Mouse (Mus musculus) stomach, postnatal 0 days (tissue): ENCODE data around the gene Scml2. TPM values are rescaled to one million over a fixed set of nuclear protein-coding genes. Genes with fewer than 3 reads are reported as not detected.
"Not testable (repeated sequence)": the region's sequence is repeated elsewhere in the genome, so short reads cannot be mapped to it uniquely, and the experiment has no call there.

Source experiments
- ATAC-seq: fragments of 200-750 bp; cut with Nextera tagmentation; 2 replicates; pipeline ENCODE4 v1.8.0; 2017; ENCODE audit not compliant: low FRiP score, low TSS enrichment
- DNase-seq: peaks from one replicate; pipeline ENCODE4 v3.0.0-alpha.2; 2016; ENCODE audit warnings: low spot score
- H3K27ac ChIP-seq: fragments of 300-500 bp; sonication (generic); replicated peaks from 2 replicates; pipeline ENCODE4 v1.5.1; 2014; ENCODE audit warnings: mild to moderate bottlenecking, control low read depth
- H3K27me3 ChIP-seq: fragments of 300-500 bp; sonication (generic); 2 replicates; pipeline ENCODE4 v1.6.1; 2014; ENCODE audit warnings: low read length; ENCODE audit not compliant: control insufficient read depth, insufficient read depth
- H3K36me3 ChIP-seq: fragments of 300-500 bp; sonication (generic); 2 replicates; pipeline ENCODE4 v1.6.1; 2014; ENCODE audit warnings: low read length, mixed read lengths; ENCODE audit not compliant: control insufficient read depth, insufficient read depth
- H3K4me1 ChIP-seq: fragments of 300-500 bp; sonication (generic); replicated peaks from 2 replicates; pipeline ENCODE4 v1.6.1; 2014; ENCODE audit warnings: antibody characterized with exemption; ENCODE audit not compliant: control insufficient read depth, insufficient read depth
- H3K4me2 ChIP-seq: fragments of 300-500 bp; sonication (generic); replicated peaks from 2 replicates; pipeline ENCODE4 v1.6.1; 2014; ENCODE audit warnings: low read depth, mild to moderate bottlenecking, control low read depth, moderate library complexity
- H3K4me3 ChIP-seq: fragments of 300-500 bp; sonication (generic); 2 replicates; pipeline ENCODE4 v1.5.1; 2014; ENCODE audit warnings: low read depth, low read length, control low read depth
- H3K9ac ChIP-seq: fragments of 300-500 bp; sonication (generic); 2 replicates; pipeline ENCODE4 v1.6.1; 2014; ENCODE audit warnings: mild to moderate bottlenecking, low read length, control low read depth, mixed read lengths
- H3K9me3 ChIP-seq: fragments of 300-500 bp; sonication (generic); 2 replicates; pipeline ENCODE4 v1.6.1; 2016; ENCODE audit warnings: low read length; ENCODE audit not compliant: control insufficient read depth
- CTCF ChIP-seq: IDR thresholded peaks from 2 replicates; pipeline ENCODE4 v1.5.1; 2016; ENCODE audit warnings: antibody characterized with exemption, low read depth, mild to moderate bottlenecking, moderate library complexity
- EP300 ChIP-seq: optimal IDR thresholded peaks from 2 replicates; pipeline ENCODE3; 2016; ENCODE audit warnings: antibody characterized with exemption
- WGBS: fragments of 180-500 bp; shearing (Covaris S2); extraction: QIAGEN DNeasy Blood & Tissue Kit; methylation state at CpG from one replicate; pipeline ENCODE4 v1.1.7; 2014; 5-methylcytosine and 5-hydroxymethylcytosine counted together
- polyA plus RNA-seq: library from polyadenylated mRNA; unstranded; fragments of >200 nt; fragmentation: Nextera tagmentation; extraction: Ambion mirVana; gene quantifications from 2 replicates; pipeline ENCODE4 v1.2.1, GENCODE M21; 2015

Gene Scml2
- 0.88 and 1.1 TPM in 2 replicates for polyA plus RNA-seq

DNA sequence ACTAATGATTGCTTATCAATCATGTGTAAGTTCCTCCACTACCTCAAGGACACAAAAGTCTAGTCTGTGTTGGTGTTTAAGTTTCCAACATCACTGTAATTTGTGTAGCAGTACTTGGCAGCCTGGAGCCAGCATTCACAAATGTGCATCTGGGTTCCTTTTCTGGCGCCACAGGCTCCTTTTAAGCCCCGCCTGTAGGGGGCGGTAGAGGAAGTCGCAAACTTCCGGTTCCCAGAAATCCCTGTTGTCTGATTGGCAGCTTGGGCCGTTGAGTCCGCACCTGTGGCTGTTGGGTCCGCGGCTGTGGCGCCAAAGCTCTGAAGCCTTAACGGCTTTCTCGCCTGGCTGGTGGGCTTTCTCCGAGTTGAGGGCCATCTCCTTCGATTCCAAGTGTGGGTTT is at the start of gene Scml2:
Gene Scml2 (plus strand): TSS at position 301 of the 400 bp plus-strand sequence.
- ATAC-seq, H3K4me2 ChIP-seq, H3K9me3 ChIP-seq, H3K36me3 ChIP-seq, H3K4me1 ChIP-seq, DNase-seq, H3K9ac ChIP-seq, H3K4me3 ChIP-seq, H3K27me3 ChIP-seq, H3K27ac ChIP-seq: not testable (repeated sequence)
- WGBS, result 87% methylated on average over 5 of the region's 14 CpGs

DNA sequence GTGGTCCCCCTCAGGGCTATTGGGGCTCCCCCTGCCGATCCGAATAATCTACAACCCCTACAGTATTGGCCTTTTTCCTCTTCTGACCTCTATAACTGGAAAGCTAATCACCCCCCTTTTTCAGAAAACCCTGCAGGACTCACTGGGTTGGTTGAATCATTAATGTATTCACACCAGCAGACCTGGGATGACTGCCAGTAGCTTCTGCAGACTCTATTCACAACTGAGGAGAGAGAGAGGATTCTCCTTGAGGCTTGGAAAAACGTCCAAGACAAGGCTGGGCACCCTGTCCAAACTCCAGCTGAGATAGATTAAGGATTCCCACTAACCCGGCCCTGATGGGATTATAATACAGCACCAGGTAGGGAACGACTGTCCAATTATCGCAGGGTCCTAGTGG is 41.4 kb upstream of the Scml2 start:
- not testable (repeated sequence) for H3K9me3 ChIP-seq, H3K4me2 ChIP-seq, H3K4me3 ChIP-seq, ATAC-seq, H3K36me3 ChIP-seq, DNase-seq, H3K27ac ChIP-seq, H3K4me1 ChIP-seq, H3K27me3 ChIP-seq, H3K9ac ChIP-seq
- 78% methylated on average over 6 of the region's 6 CpGs for WGBS

DNA sequence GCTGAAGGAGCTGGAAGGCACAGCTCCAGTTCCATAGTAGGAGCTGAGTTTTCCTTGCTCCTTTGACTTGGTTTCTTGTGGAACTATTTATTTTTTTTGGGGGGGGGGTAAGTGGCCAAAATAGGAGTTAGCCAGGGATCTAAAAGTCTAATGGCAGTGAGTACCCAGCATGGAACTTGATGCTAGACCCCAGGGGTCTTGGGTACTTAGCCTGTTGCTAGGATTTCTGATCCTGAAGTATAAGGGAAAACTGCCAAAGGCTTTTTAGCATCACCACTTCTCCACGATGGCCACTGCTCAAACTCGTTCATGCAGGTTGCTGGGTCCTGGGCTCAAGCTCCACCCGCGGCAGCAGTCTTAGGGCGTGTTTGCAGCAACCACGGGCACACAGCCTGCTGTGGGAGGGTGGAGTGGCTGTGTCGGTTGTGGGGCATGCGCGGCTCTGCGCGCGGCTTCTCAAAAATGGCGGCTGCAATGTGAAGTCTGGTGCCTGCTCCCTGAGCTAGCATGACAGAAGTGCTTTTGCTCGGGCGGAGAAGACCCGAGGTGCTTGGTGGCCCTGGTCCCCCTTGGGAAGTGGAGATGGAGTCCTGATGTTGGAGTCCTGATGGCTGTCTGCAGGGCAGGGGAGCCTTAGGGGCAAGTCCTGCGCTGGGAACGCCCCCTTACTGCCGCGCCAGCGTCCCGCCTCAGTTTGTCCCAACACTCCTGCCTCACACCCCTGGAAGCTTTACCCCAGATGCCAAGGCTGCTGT is 45.5 kb downstream of the Scml2 start:
- Histone ChIP-seq H3K36me3 (no peaks in the 10 kb centered on the region), H3K9ac (peak overlapping the region; percentile 52), H3K4me1 (no peaks in the 10 kb centered on the region), H3K4me3 (peak overlapping the region; percentile 51), H3K27me3 (no peaks in the 10 kb centered on the region), H3K27ac (no peak overlapping the region), H3K4me2 (peak overlapping the region; percentile 66), H3K9me3 (no peaks in the 10 kb centered on the region)
- ATAC-seq (peak; percentile 91), DNase-seq (peak; percentile 68)
- 13% methylated on average over 22 of the region's 22 CpGs for WGBS
- TF ChIP-seq CTCF, result no peak
- TF ChIP-seq EP300, result no peak

DNA sequence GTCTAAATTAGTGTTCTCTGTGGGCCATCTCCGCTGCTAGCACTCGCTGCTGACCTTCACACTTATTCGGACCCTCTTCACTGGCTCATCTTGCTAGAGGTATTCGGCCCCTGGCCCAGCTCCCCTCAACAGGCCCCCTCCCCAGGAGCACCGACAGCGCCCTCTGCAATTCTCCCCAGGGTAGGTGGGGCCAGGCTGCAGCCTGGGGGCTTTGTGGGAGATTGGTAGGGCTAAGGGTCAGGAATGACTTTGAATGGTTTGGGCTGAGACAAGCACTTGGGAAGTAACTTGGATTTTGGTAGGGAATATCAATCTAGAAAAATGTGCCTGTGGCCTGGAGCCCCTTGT is 46.0 kb downstream of the Scml2 start:
- TF ChIP-seq EP300 (no peak), CTCF (no peak)
- Histone ChIP-seq H3K4me1 (no peaks in the 10 kb centered on the region), H3K4me3 (peak overlapping the region; percentile 51), H3K9me3 (no peaks in the 10 kb centered on the region), H3K27me3 (no peaks in the 10 kb centered on the region), H3K36me3 (no peaks in the 10 kb centered on the region), H3K9ac (peak overlapping the region; percentile 52), H3K4me2 (peak overlapping the region; percentile 66), H3K27ac (no peak overlapping the region)
- DNase-seq (no peak), ATAC-seq (no peak)
- 4% methylated on average over 6 of the region's 6 CpGs for WGBS

DNA sequence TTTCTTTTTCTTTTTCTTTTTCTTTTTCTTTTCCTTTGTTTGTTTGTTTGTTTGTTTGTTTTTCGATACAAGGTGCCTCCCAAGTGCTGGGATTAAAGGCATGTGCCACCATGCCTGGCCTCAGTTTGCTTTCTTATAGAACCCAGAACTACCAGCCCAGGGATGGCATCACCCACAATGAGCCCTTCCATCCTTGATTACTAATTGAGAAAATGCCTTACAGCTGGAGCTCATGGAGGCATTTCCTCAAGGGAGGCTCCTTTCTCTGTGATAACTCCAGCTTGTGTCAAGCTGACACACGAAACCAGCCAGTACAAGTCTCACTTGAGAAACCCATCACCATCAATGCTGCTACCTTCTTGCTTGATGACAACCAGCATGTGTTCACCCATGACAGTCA is 170.2 kb downstream of the Scml2 start, which contains the start of gene Gm15262:
Gene Gm15262 (plus strand): TSS at position 301 of the 400 bp plus-strand sequence.
- ATAC-seq, result not testable (repeated sequence)

More for the DNA sequence above, 170.2 kb downstream of the Scml2 start, which contains the start of gene Gm15262:
- not testable (repeated sequence) for DNase-seq, H3K4me2 ChIP-seq, H3K27ac ChIP-seq, H3K9ac ChIP-seq, H3K4me3 ChIP-seq, H3K36me3 ChIP-seq, H3K9me3 ChIP-seq, H3K27me3 ChIP-seq, H3K4me1 ChIP-seq
- 51% methylated on average over 2 of the region's 2 CpGs for WGBS

Other genes starting within 250 kb of the Scml2 start
- 0.05 and 0.12 TPM in 2 replicates for gene Gja6, start 210.1 kb upstream of the Scml2 start, polyA plus RNA-seq
- gene Cdkl5, start 122.5 kb upstream of the Scml2 start, polyA plus RNA-seq, result 0.98 and 1.2 TPM in 2 replicates
- gene Gm15262, start 170.3 kb downstream of the Scml2 start, polyA plus RNA-seq, result not detected in 2 replicates